ENCODE assay signal across 19 mouse cellular contexts in the genomic region with DNA sequence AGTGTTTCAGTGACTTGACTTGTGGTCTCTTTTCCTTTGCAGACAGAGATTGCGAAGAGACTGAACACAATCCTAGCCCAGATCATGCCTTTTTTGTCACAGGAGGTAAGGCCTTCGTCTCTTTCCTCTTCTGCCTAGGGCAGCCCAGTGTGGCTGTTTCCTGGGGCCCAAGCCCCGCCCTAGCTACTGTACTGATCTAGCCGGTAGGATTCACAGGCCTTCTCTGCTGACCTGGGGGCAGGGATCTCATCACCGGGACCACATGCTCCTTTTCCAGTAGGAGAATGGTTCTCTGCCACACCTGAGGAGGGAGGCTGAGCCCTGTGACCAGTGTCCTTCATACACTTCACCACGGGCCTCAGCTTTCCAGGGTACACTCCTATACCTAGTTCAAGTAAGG.
"Had no signal": no experiment of that assay in that cellular context is flagged by ENCODE, and none has a peak within 500 bp of the region (broad histone marks: within the 10 kb centered on the region; RNA-seq: fewer than 3 reads in every experiment).

No protein-coding gene starts in this region.

- H3K27ac ChIP-seq: lung, embryonic 15.5 days; midbrain, embryonic 12.5 days; neural tube, embryonic 13.5 days; neural tube, embryonic 15.5 days had no signal

- ATAC-seq: midbrain, embryonic 16.5 days had no signal

- H3K4me2 ChIP-seq: lung, embryonic 15.5 days; midbrain, embryonic 12.5 days; neural tube, embryonic 13.5 days; neural tube, embryonic 15.5 days had no signal

- H3K9ac ChIP-seq: lung, embryonic 15.5 days; midbrain, embryonic 12.5 days; neural tube, embryonic 13.5 days; neural tube, embryonic 15.5 days had no signal

- H3K9me3 ChIP-seq: lung, embryonic 15.5 days; midbrain, embryonic 10.5 days; midbrain, embryonic 12.5 days; neural tube, embryonic 13.5 days; neural tube, embryonic 15.5 days had no signal

- H3K27me3 ChIP-seq: lung, embryonic 15.5 days had no signal

- H3K4me3 ChIP-seq: lung, embryonic 15.5 days; midbrain, embryonic 10.5 days; midbrain, embryonic 12.5 days; myocyte; neural tube, embryonic 13.5 days; neural tube, embryonic 15.5 days had no signal

- DNase-seq: lung, adult 2 months; lung, postnatal 10 days; lung, postnatal 4 days; midbrain, embryonic 14.5 days; retina, postnatal 1 day; right cerebral cortex, adult 18-20 months; right cerebral cortex, postnatal 25 days; right cerebral cortex, postnatal 4 days; spleen, adult 18-20 months; thymus, adult 18-20 months; thymus, postnatal 14 days; thymus, postnatal 36 days had no signal
